Mouse (Mus musculus) heart, postnatal 0 days (tissue): ENCODE data around the gene Mecom. TPM values are rescaled to one million over a fixed set of nuclear protein-coding genes. Genes with fewer than 3 reads are reported as not detected.

Experiments
- ATAC-seq: fragments of 200-750 bp; cut with Nextera tagmentation; 2 replicates; pipeline ENCODE4 v1.8.0; 2017; ENCODE audit warnings: low read depth, moderate number of reproducible peaks, moderate library complexity; ENCODE audit not compliant: insufficient read depth
- DNase-seq: peaks from one replicate; pipeline ENCODE4 v3.0.0-alpha.2; 2016; ENCODE audit warnings: low spot score
- H3K27ac ChIP-seq: fragments of 300-500 bp; sonication (generic); 2 replicates; pipeline ENCODE4 v1.5.1; 2014; ENCODE audit warnings: low read depth, mild to moderate bottlenecking
- H3K27me3 ChIP-seq: fragments of 300-500 bp; sonication (generic); 2 replicates; pipeline ENCODE4 v1.6.1; 2014; ENCODE audit warnings: low read length, mixed read lengths; ENCODE audit not compliant: control insufficient read depth, insufficient read depth
- H3K36me3 ChIP-seq: fragments of 300-500 bp; sonication (generic); replicated peaks from 2 replicates; pipeline ENCODE4 v1.6.1; 2014; ENCODE audit warnings: low read length, mixed read lengths; ENCODE audit not compliant: control insufficient read depth, insufficient read depth
- H3K4me1 ChIP-seq: fragments of 300-500 bp; sonication (generic); 2 replicates; pipeline ENCODE4 v1.6.1; 2014; ENCODE audit warnings: antibody characterized with exemption; ENCODE audit not compliant: control insufficient read depth, insufficient read depth
- H3K4me2 ChIP-seq: fragments of 300-500 bp; sonication (generic); 2 replicates; pipeline ENCODE4 v1.6.1; 2014; ENCODE audit warnings: low read depth, mild to moderate bottlenecking, low read length, moderate library complexity
- H3K4me3 ChIP-seq: fragments of 300-500 bp; sonication (generic); 2 replicates; pipeline ENCODE4 v1.5.1; 2014; ENCODE audit warnings: low read depth, low read length
- H3K9ac ChIP-seq: fragments of 300-500 bp; sonication (generic); replicated peaks from 2 replicates; pipeline ENCODE4 v1.6.1; 2014; ENCODE audit warnings: low read depth, low read length, mixed read lengths
- H3K9me3 ChIP-seq: fragments of 300-500 bp; sonication (generic); replicated peaks from 2 replicates; pipeline ENCODE4 v1.6.1; 2016; ENCODE audit warnings: low read length; ENCODE audit not compliant: control insufficient read depth
- CTCF ChIP-seq: IDR thresholded peaks from 2 replicates; pipeline ENCODE4 v1.5.1; 2016; ENCODE audit warnings: antibody characterized with exemption, control low read depth, low read depth
- EP300 ChIP-seq: IDR thresholded peaks from 2 replicates; pipeline ENCODE4 v1.6.1; 2016; ENCODE audit warnings: antibody characterized with exemption, low read depth
- whole genome bisulfite sequencing: fragments of 180-500 bp; shearing (Covaris S2); extraction: QIAGEN DNeasy Blood & Tissue Kit; methylation state at CpG from one replicate; pipeline ENCODE4 v1.1.7; 2014; 5-methylcytosine and 5-hydroxymethylcytosine counted together
- polyA plus RNA-seq: library from polyadenylated mRNA; unstranded; fragments of >200 nt; fragmentation: Nextera tagmentation; extraction: Ambion mirVana; gene quantifications from 2 replicates; pipeline ENCODE4 v1.2.1, GENCODE M21; 2015
- total RNA-seq: library from RNA; depleted of rRNA; stranded (reverse); fragments of >200 nt; gene quantifications from 2 replicates; pipeline ENCODE4 v1.2.3, GENCODE M21; 2014; ENCODE audit warnings: low replicate concordance; rRNA removed

Mecom gene
- total and polyA plus RNA-seq, 2 experiments from 2014 or later, result 8.5 to 18.9 TPM

- no peaks in the 10 kb centered on the region for H3K27me3 ChIP-seq
- H3K9ac ChIP-seq, result no peak overlapping the region
- H3K36me3 ChIP-seq, result peaks cover 6% of the 10 kb centered on the region
- H3K9me3 ChIP-seq, result no peaks in the 10 kb centered on the region
- H3K4me1 ChIP-seq, result no peaks in the 10 kb centered on the region
- no peak overlapping the region for H3K4me3 ChIP-seq
- DNase-seq (no peak), ATAC-seq (no peak)
- TF ChIP-seq CTCF, result no peak
- TF ChIP-seq EP300, result no peak
- 79% methylated on average over 5 of the region's 5 CpGs for WGBS
- H3K4me2 ChIP-seq, result no peak overlapping the region
- H3K27ac ChIP-seq, result no peak overlapping the region
Measured at GRCm38 (mm10) chr3:29950853-29951252, 597.0 kb downstream of the Mecom start.

- Histone ChIP-seq H3K4me1 (no peaks in the 10 kb centered on the region), H3K9ac (no peak overlapping the region), H3K4me3 (no peak overlapping the region), H3K27me3 (no peaks in the 10 kb centered on the region), H3K9me3 (no peaks in the 10 kb centered on the region), H3K36me3 (no peaks in the 10 kb centered on the region), H3K4me2 (no peak overlapping the region), H3K27ac (no peak overlapping the region)
- ATAC-seq (no peak), DNase-seq (no peak)
- TF ChIP-seq CTCF, result no peak
- TF ChIP-seq EP300, result no peak
- WGBS, result 62% methylated on average over 11 of the region's 11 CpGs
Measured at GRCm38 (mm10) chr3:29903596-29904308, 644.1 kb downstream of the Mecom start.

Other genes with a start within 250 kb of the Mecom start
- gene Actrt3, start 51.9 kb upstream of the Mecom start, total RNA-seq, result not detected in 2 replicates
- not detected in 2 replicates for gene Actrt3, start 51.9 kb upstream of the Mecom start, polyA plus RNA-seq
- gene Mynn, start 54.1 kb upstream of the Mecom start, total RNA-seq, result 14.9 and 18.3 TPM in 2 replicates
- gene Mynn, start 54.1 kb upstream of the Mecom start, polyA plus RNA-seq, result 15.1 and 17.2 TPM in 2 replicates
- gene Lrriq4, start 96.5 kb upstream of the Mecom start, total RNA-seq, result not detected in 2 replicates
- not detected in 2 replicates for gene Lrriq4, start 96.5 kb upstream of the Mecom start, polyA plus RNA-seq
- gene Lrrc34, start 99.9 kb upstream of the Mecom start, total RNA-seq, result not detected in 2 replicates
- 0.18 and 0.45 TPM in 2 replicates for gene Lrrc34, start 99.9 kb upstream of the Mecom start, polyA plus RNA-seq
- gene Lrrc31, start 151.8 kb upstream of the Mecom start, total RNA-seq, result 0.99 and 1.6 TPM in 2 replicates
- gene Lrrc31, start 151.8 kb upstream of the Mecom start, polyA plus RNA-seq, result 0.14 and 0.19 TPM in 2 replicates
- not detected in 2 replicates for gene Samd7, start 198.3 kb upstream of the Mecom start, total RNA-seq
- gene Samd7, start 198.3 kb upstream of the Mecom start, polyA plus RNA-seq, result not detected in 2 replicates
- gene Sec62, start 244.9 kb upstream of the Mecom start, total RNA-seq, result 17.7 and 27.7 TPM in 2 replicates
- gene Sec62, start 244.9 kb upstream of the Mecom start, polyA plus RNA-seq, result 76.0 and 79.1 TPM in 2 replicates